Mouse (Mus musculus): Measurements from ENCODE around the gene Fam47e. TPM values are rescaled to one million over a fixed set of nuclear protein-coding genes. Genes with fewer than 3 reads are reported as not detected.

Gene Fam47e
- total and polyA plus RNA-seq, 2 experiments from 2014 or later: 1.5 to 1.9 TPM

DNA sequence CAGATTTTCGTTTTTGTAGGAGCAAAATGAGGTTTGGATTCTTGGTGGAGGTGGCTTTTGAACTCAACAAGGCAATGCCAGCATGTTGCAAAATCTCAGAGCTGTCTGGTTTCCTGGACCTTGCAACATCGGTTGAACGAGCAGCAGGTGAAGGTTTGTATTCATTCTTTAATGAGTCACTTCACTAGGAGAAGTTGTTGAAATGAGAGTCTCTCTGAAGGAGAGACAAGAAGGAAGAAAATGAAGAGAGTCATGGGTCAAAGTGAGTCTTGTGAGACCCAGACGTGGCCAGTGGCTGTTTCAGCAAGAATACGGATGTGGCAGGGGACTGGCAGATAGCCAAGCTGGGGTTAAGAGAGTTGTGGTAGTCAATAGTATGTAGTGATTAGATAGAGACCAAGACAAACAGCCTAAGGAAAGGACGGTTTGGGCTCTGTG, 30.0 kb upstream of the Fam47e start:
- no peak overlapping the region for H3K27ac ChIP-seq
- no peaks in the 10 kb centered on the region for H3K4me1 ChIP-seq (ENCODE audit: insufficient read depth, low read length)
- no peak overlapping the region for H3K4me2 ChIP-seq (ENCODE audit: low read depth, low read length)
- WGBS: 69% methylated on average over 6 of the region's 6 CpGs
- no peak for TF ChIP-seq CTCF (IDR thresholded peaks at IDR 0.05; ENCODE audit: low read depth)
- no peak for ATAC-seq
- no peak for DNase-seq (ENCODE audit: low spot score)
- H3K9ac ChIP-seq (replicated peaks; ENCODE audit: low read length): no peak overlapping the region
- no peaks in the 10 kb centered on the region for H3K27me3 ChIP-seq (ENCODE audit: insufficient read depth, low read length)
- no peaks in the 10 kb centered on the region for H3K36me3 ChIP-seq (ENCODE audit: insufficient read depth, low read length)
- H3K9me3 ChIP-seq (ENCODE audit: low read length): no peaks in the 10 kb centered on the region
- no peak overlapping the region for H3K4me3 ChIP-seq (ENCODE audit: low read length)

DNA sequence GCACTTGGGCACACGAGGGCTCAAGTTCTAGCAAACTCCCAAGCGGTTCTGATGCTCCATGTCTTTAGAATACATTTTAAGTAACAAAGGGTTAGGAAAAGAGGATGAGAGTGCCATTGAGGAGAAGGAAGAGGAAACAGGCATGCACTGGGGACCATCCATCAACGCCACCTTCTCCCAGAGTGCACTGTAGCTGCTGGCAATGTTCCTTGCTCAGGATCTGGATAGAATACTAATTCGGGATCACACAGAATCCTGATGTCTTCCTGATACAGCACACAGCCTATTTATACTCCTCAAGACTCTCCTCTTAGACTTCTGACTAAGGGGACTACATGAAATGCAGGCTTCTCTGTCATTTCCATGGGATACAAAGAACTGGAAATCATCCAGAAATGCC, 15.2 kb upstream of the Fam47e start:
- TF ChIP-seq CTCF (IDR thresholded peaks at IDR 0.05; ENCODE audit: low read depth): no peak
- 65% methylated on average over 4 of the region's 4 CpGs for WGBS
- H3K4me1 ChIP-seq (ENCODE audit: insufficient read depth, low read length): no peaks in the 10 kb centered on the region
- 0 out of 2 replicates have a peak, but pooled peaks cover 4% of the 10 kb centered on the region for H3K9me3 ChIP-seq (ENCODE audit: low read length)
- no peaks in the 10 kb centered on the region for H3K27me3 ChIP-seq (ENCODE audit: insufficient read depth, low read length)
- no peak for ATAC-seq
- no peaks in the 10 kb centered on the region for H3K36me3 ChIP-seq (ENCODE audit: insufficient read depth, low read length)
- peak; percentile 58 for DNase-seq (ENCODE audit: low spot score)
- H3K4me2 ChIP-seq (ENCODE audit: low read depth, low read length): no peak overlapping the region
- H3K27ac ChIP-seq: no peak overlapping the region
- H3K4me3 ChIP-seq (ENCODE audit: low read length): no peak overlapping the region
- H3K9ac ChIP-seq (replicated peaks; ENCODE audit: low read length): no peak overlapping the region

DNA sequence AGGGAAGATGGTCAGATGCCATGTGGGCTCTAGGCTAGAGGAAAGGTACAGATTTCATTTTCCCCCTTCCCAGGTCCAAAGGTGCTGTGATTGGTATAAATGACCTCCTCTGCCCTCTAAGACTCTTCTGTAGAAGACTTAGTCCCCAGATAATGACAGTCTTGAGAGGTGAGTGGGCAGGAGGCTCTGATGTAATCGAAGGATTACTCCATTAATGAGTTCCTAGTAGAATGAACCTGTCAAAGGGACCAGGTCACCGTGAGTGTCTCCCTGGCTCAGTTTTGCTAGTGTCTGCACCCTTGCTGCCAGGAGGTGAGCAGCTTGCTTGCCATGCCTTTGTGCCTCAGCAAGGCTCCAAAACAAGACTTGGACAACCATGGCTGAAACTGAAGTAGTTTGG, 2.3 kb upstream of the Fam47e start:
- Histone ChIP-seq H3K27ac (no peak overlapping the region), H3K27me3 (ENCODE audit: insufficient read depth, low read length) (no peaks in the 10 kb centered on the region), H3K4me2 (ENCODE audit: low read depth, low read length) (no peak overlapping the region), H3K9ac (replicated peaks; ENCODE audit: low read length) (no peak overlapping the region), H3K4me3 (ENCODE audit: low read length) (no peak overlapping the region), H3K4me1 (ENCODE audit: insufficient read depth, low read length) (no peaks in the 10 kb centered on the region), H3K36me3 (ENCODE audit: insufficient read depth, low read length) (no peaks in the 10 kb centered on the region), H3K9me3 (ENCODE audit: low read length) (no peaks in the 10 kb centered on the region)
- TF ChIP-seq CTCF (IDR thresholded peaks at IDR 0.05; ENCODE audit: low read depth): no peak
- ATAC-seq (no peak), DNase-seq (ENCODE audit: low spot score) (no peak)
- 90% methylated on average over 2 of the region's 2 CpGs for WGBS

DNA sequence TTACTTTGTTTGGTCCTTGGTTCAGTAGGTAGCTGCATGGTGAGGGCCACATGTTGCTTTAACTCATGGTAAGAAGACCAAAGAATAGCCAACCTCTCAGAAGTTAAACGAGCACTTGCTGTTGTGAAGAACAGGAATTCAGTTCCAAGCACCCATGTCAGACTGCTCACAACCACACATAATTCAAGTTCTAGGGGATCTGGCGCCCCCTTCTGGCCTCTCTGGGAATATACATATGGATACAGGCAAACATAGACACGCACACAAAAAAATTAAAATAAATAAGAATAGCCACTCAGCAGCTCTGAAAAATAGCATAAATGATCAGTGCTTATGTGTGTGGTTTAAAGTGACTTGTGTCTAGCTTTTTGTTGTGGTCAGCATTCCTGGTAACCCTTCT, 930 bp upstream of the Fam47e start:
- no peaks in the 10 kb centered on the region for H3K36me3 ChIP-seq (ENCODE audit: insufficient read depth, low read length)
- H3K9ac ChIP-seq (replicated peaks; ENCODE audit: low read length): no peak overlapping the region
- H3K4me1 ChIP-seq (ENCODE audit: insufficient read depth, low read length): no peaks in the 10 kb centered on the region
- H3K4me2 ChIP-seq (ENCODE audit: low read depth, low read length): no peak overlapping the region
- 71% methylated on average over 3 of the region's 3 CpGs for WGBS
- TF ChIP-seq CTCF (IDR thresholded peaks at IDR 0.05; ENCODE audit: low read depth): peak; percentile 41; the same call in 1 of the 2 replicates
- no peak for ATAC-seq
- no peaks in the 10 kb centered on the region for H3K9me3 ChIP-seq (ENCODE audit: low read length)
- no peak for DNase-seq (ENCODE audit: low spot score)
- no peak overlapping the region for H3K4me3 ChIP-seq (ENCODE audit: low read length)
- H3K27ac ChIP-seq: peak overlapping the region; percentile 37; the same call in 1 of the 2 replicates
- no peaks in the 10 kb centered on the region for H3K27me3 ChIP-seq (ENCODE audit: insufficient read depth, low read length)

DNA sequence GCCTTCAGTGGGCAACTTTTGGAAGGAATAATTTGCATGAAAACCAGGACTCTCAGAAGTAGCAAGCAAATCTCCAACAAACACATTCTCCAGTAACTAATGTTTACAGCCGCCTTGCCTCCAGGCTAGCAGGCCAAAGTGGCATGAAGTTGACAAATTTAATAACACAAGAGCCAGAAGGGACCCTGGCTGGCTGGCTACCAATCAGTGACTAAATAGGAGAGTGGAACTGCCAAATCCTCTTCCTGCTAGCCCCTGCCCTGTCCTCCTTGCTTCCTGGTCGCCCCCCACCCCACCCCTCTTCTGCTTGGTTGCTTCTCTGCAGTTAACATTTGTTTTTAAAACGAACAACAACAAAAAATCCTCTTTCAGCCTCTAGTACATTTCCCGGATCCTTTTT, 426 bp upstream of the Fam47e start:
- Histone ChIP-seq H3K27ac (peak overlapping the region; percentile 37; the same call in 1 of the 2 replicates), H3K36me3 (ENCODE audit: insufficient read depth, low read length) (no peaks in the 10 kb centered on the region), H3K9me3 (ENCODE audit: low read length) (no peaks in the 10 kb centered on the region), H3K4me1 (ENCODE audit: insufficient read depth, low read length) (no peaks in the 10 kb centered on the region), H3K9ac (replicated peaks; ENCODE audit: low read length) (no peak overlapping the region), H3K27me3 (ENCODE audit: insufficient read depth, low read length) (no peaks in the 10 kb centered on the region), H3K4me3 (ENCODE audit: low read length) (no peak overlapping the region), H3K4me2 (ENCODE audit: low read depth, low read length) (0 out of 2 replicates have a peak overlapping the region, but pooled peaks have one; percentile 34)
- DNase-seq (ENCODE audit: low spot score) (peak; percentile 56), ATAC-seq (peak; percentile 71)
- no peak for TF ChIP-seq CTCF (IDR thresholded peaks at IDR 0.05; ENCODE audit: low read depth)
- 58% methylated on average over 4 of the region's 4 CpGs for WGBS

DNA sequence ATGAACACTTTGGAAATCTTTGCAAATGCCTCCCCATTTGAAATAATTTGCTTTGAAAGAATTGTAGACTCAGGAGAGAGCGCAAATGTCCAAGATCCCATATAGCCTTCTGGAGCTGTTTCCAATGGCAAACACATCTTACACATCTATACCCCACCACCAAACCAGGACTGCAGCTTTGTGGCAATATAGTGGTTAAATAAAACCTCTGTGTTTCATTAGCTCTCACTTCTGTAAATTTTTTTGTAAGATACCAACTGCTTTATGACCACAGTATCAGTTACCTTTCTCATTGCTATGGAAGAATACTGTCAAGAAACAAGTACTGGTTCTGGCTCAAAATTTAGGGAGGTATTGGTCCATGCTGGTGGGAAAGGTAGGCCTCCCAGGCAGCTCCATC, 1.0 kb downstream of the Fam47e start:
- WGBS: 100% methylated on average over 1 of the region's 1 CpGs

DNA sequence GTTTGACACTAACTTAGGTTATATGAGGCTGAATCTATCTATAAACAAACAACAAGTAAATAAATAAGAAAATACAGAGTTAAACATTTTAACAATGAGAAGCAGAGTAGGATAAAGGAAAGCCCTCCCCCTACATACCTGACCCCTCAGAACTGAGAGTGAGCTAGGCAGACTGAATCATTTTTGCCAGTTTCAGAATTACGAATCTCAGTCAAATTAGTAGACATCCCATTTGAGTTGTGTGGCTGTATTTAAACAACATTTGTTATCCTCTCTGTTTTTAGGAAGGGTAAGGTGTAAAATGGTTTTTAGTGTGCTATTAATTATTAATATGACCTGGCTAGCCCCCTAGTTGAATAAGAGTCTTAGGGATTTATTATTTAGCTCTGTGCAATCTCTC, 2.6 kb downstream of the Fam47e start:
- WGBS: 97% methylated on average over 1 of the region's 1 CpGs
- ATAC-seq (no peak), DNase-seq (ENCODE audit: low spot score) (no peak)
- H3K27ac ChIP-seq: no peak overlapping the region
- H3K9me3 ChIP-seq (ENCODE audit: low read length): no peaks in the 10 kb centered on the region
- H3K4me2 ChIP-seq (ENCODE audit: low read depth, low read length): no peak overlapping the region
- H3K4me1 ChIP-seq (ENCODE audit: insufficient read depth, low read length): no peaks in the 10 kb centered on the region
- H3K9ac ChIP-seq (replicated peaks; ENCODE audit: low read length): no peak overlapping the region
- H3K36me3 ChIP-seq (ENCODE audit: insufficient read depth, low read length): no peaks in the 10 kb centered on the region
- no peaks in the 10 kb centered on the region for H3K27me3 ChIP-seq (ENCODE audit: insufficient read depth, low read length)
- no peak for TF ChIP-seq CTCF (IDR thresholded peaks at IDR 0.05; ENCODE audit: low read depth)
- H3K4me3 ChIP-seq (ENCODE audit: low read length): no peak overlapping the region

More for the DNA sequence above, 1.0 kb downstream of the Fam47e start:
- DNase-seq (ENCODE audit: low spot score) (no peak), ATAC-seq (no peak)
- H3K4me2 ChIP-seq (ENCODE audit: low read depth, low read length): no peak overlapping the region
- no peaks in the 10 kb centered on the region for H3K9me3 ChIP-seq (ENCODE audit: low read length)
- no peaks in the 10 kb centered on the region for H3K36me3 ChIP-seq (ENCODE audit: insufficient read depth, low read length)
- H3K4me1 ChIP-seq (ENCODE audit: insufficient read depth, low read length): no peaks in the 10 kb centered on the region
- no peak for TF ChIP-seq CTCF (IDR thresholded peaks at IDR 0.05; ENCODE audit: low read depth)
- no peak overlapping the region for H3K9ac ChIP-seq (replicated peaks; ENCODE audit: low read length)
- H3K27ac ChIP-seq: no peak overlapping the region
- no peaks in the 10 kb centered on the region for H3K27me3 ChIP-seq (ENCODE audit: insufficient read depth, low read length)
- no peak overlapping the region for H3K4me3 ChIP-seq (ENCODE audit: low read length)

Data from hindbrain, postnatal 0 days (tissue).